Mouse (Mus musculus) ES-Bruce4 (cell line): ENCODE measurements around the gene Pdzd7.

Source experiments
- CTCF ChIP-seq: IDR thresholded peaks from one replicate; pipeline ENCODE4 v1.8.1; 2011; ENCODE audit warnings: low read depth, low read length
- EP300 ChIP-seq: IDR thresholded peaks from 2 replicates; pipeline ENCODE4 v1.6.1; 2011; ENCODE audit warnings: low read depth, low read length; ENCODE audit not compliant: insufficient read depth
- POLR2A ChIP-seq: IDR thresholded peaks from one replicate; pipeline ENCODE4 v1.8.1; 2011; ENCODE audit warnings: low read length; ENCODE audit not compliant: insufficient read depth

- TF ChIP-seq POLR2A (no peak), CTCF (no peak), EP300 (no peak)
These were observed 47.7 kb downstream of the Pdzd7 start for GRCm38 (mm10) chr19:44997786-44998185.
